Mouse (Mus musculus) gastrocnemius, postnatal 4 days (tissue): ENCODE data around the gene Cdc26. TPM values are rescaled to one million over a fixed set of nuclear protein-coding genes. Genes with fewer than 3 reads are reported as not detected.
A peak's percentile ranks its signal among the peaks of the same experiment; 100 is the strongest.

Source experiments
- DNase-seq, 2 experiments: peaks; one replicate each; pipeline ENCODE4 v3.0.0; 2021 to 2022; ENCODE audit warnings: low spot score in 2 of 2, mixed read lengths in 2 of 2
- total RNA-seq, 2 experiments: library from RNA; stranded (reverse); gene quantifications; 2 replicates each; pipeline ENCODE4 v1.2.3; 2021

Cdc26 gene
- total RNA-seq, 2 experiments from 2014 or later, result 71.3 to 78.6 TPM

- peak in 1 of 2 experiments; percentile 51 for DNase-seq
Observed at GRCm38 (mm10) chr4:62407730-62408582, 486 bp downstream of the Cdc26 start.

GRCm38 (mm10) chr4:62406133-62406532 is 2.3 kb downstream of the Cdc26 start:
- no peak for DNase-seq

GRCm38 (mm10) chr4:62398956-62399355 is 9.5 kb downstream of the Cdc26 start:
- DNase-seq, result no peak

- no peak for DNase-seq
Observed at GRCm38 (mm10) chr4:62397616-62398365, 10.7 kb downstream of the Cdc26 start.

GRCm38 (mm10) chr4:62395806-62396205 is 12.6 kb downstream of the Cdc26 start:
- no peak for DNase-seq

- DNase-seq, result no peak
Observed at GRCm38 (mm10) chr4:62393459-62393858, 15.0 kb downstream of the Cdc26 start.

- no peak for DNase-seq
Observed at GRCm38 (mm10) chr4:62391892-62392291, 16.6 kb downstream of the Cdc26 start.

- DNase-seq, result no peak
Observed at GRCm38 (mm10) chr4:62389592-62390512, 18.6 kb downstream of the Cdc26 start.

- DNase-seq, result no peak
Observed at GRCm38 (mm10) chr4:62385439-62385838, 23.0 kb downstream of the Cdc26 start.

GRCm38 (mm10) chr4:62384159-62384558 is 24.3 kb downstream of the Cdc26 start:
- no peak for DNase-seq

GRCm38 (mm10) chr4:62383752-62384151 is 24.7 kb downstream of the Cdc26 start:
- DNase-seq, result no peak

- DNase-seq, result no peak
Observed at GRCm38 (mm10) chr4:62383207-62383606, 25.2 kb downstream of the Cdc26 start.

- no peak for DNase-seq
Observed at GRCm38 (mm10) chr4:62379724-62380381, 28.6 kb downstream of the Cdc26 start.

- no peak for DNase-seq
Observed at GRCm38 (mm10) chr4:62376123-62376522, 32.3 kb downstream of the Cdc26 start.

- DNase-seq, result no peak
Observed at GRCm38 (mm10) chr4:62374342-62374741, 34.1 kb downstream of the Cdc26 start.

GRCm38 (mm10) chr4:62373668-62374067 is 34.8 kb downstream of the Cdc26 start:
- no peak for DNase-seq

- no peak for DNase-seq
Observed at GRCm38 (mm10) chr4:62372818-62373520, 35.5 kb downstream of the Cdc26 start.

- DNase-seq, result no peak
Observed at GRCm38 (mm10) chr4:62372410-62372809, 36.0 kb downstream of the Cdc26 start.

- no peak for DNase-seq
Observed at GRCm38 (mm10) chr4:62369091-62369490, 39.4 kb downstream of the Cdc26 start.

- DNase-seq, result no peak
Observed at GRCm38 (mm10) chr4:62367586-62367985, 40.9 kb downstream of the Cdc26 start.
